ENCODE assay signal across 15 mouse cellular contexts in the genomic region with DNA sequence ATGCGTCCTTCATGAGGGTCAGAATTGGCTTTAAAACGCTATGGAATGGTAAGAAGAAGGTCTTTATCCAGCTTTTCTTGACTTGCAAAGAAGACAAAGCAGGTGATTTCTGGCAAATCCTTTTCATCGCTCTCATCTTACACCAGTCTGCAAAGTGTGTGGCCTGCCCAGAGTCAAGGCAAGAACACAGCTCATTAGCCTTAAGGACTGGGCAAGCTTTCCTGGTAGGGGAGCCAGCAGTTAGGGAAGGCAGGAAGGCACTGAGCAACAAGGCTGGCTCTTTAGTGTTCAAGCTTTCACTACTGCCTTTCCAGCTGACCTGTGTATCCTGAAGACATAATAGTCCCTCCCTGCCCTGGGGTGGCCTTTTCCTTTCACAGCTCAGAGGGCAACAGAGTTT.
DNase-seq lines count a peak whose midpoint lies in the region; ATAC-seq lines count a peak whose summit lies in the region.
"Had no signal": no experiment of that assay in that cellular context is flagged by ENCODE, and none has a peak within 500 bp of the region (broad histone marks: within the 10 kb centered on the region; RNA-seq: fewer than 3 reads in every experiment).

No protein-coding gene starts in this region.

- 0 out of 2 replicates have a peak, but pooled peaks have one; percentile 72 for ATAC-seq in hindbrain, embryonic 13.5 days (ENCODE audit: low FRiP score)
- ATAC-seq in hindbrain, embryonic 11.5 days (ENCODE audit: low FRiP score), result no peak
- peak; percentile 42; the same call in 1 of the 2 replicates for ATAC-seq in forebrain, embryonic 12.5 days (ENCODE audit: low FRiP score)
- ATAC-seq in hindbrain, embryonic 15.5 days (ENCODE audit: low FRiP score, low read depth), result peak; percentile 81; the same call in 1 of the 2 replicates
- peak; percentile 79 for ATAC-seq in midbrain, embryonic 15.5 days (replicated peaks)
- ATAC-seq: CD4-positive, CD25-positive, alpha-beta regulatory T cell, adult 4 months; Patski had no signal

- H3K9me3 ChIP-seq in hindbrain, embryonic 13.5 days, result no peaks in the 10 kb centered on the region
- no peaks in the 10 kb centered on the region for H3K9me3 ChIP-seq in hindbrain, embryonic 11.5 days (ENCODE audit: control insufficient read depth, low read length)
- H3K9me3 ChIP-seq in forebrain, embryonic 12.5 days, result no peaks in the 10 kb centered on the region
- no peaks in the 10 kb centered on the region for H3K9me3 ChIP-seq in hindbrain, embryonic 15.5 days
- no peaks in the 10 kb centered on the region for H3K9me3 ChIP-seq in midbrain, embryonic 15.5 days
- H3K9me3 ChIP-seq: liver, embryonic 13.5 days; stomach, embryonic 15.5 days had no signal

- no peak overlapping the region for H3K4me3 ChIP-seq in hindbrain, embryonic 13.5 days
- H3K4me3 ChIP-seq in hindbrain, embryonic 11.5 days (ENCODE audit: low read depth, low read length), result no peak overlapping the region
- no peak overlapping the region for H3K4me3 ChIP-seq in forebrain, embryonic 12.5 days (replicated peaks)
- no peak overlapping the region for H3K4me3 ChIP-seq in hindbrain, embryonic 15.5 days
- no peak overlapping the region for H3K4me3 ChIP-seq in midbrain, embryonic 15.5 days
- H3K4me3 ChIP-seq: liver, embryonic 13.5 days; stomach, embryonic 15.5 days had no signal

- H3K4me2 ChIP-seq in hindbrain, embryonic 13.5 days, result no peak overlapping the region
- H3K4me2 ChIP-seq in hindbrain, embryonic 11.5 days (replicated peaks; ENCODE audit: low read depth, low read length), result no peak overlapping the region
- H3K4me2 ChIP-seq in forebrain, embryonic 12.5 days, result no peak overlapping the region
- no peak overlapping the region for H3K4me2 ChIP-seq in hindbrain, embryonic 15.5 days
- no peak overlapping the region for H3K4me2 ChIP-seq in midbrain, embryonic 15.5 days
- H3K4me2 ChIP-seq: heart, embryonic 11.5 days; liver, embryonic 13.5 days; stomach, embryonic 15.5 days had no signal

- DNase-seq in hindbrain, embryonic 11.5 days (ENCODE audit: low spot score), result no peak
- DNase-seq in thymus, postnatal 10 days (ENCODE audit: low spot score in 2 of 2), result no peak
- no peak for DNase-seq in adrenal gland, adult 8-10 months
- DNase-seq: adrenal gland, postnatal 14 days; kidney, postnatal 14 days; liver, embryonic 13.5 days; right cerebral cortex, postnatal 25 days had no signal

- peak overlapping the region; percentile 61 for H3K27ac ChIP-seq in hindbrain, embryonic 13.5 days
- no peak overlapping the region for H3K27ac ChIP-seq in hindbrain, embryonic 11.5 days (ENCODE audit: low read depth, low read length)
- peak overlapping the region; percentile 65 for H3K27ac ChIP-seq in forebrain, embryonic 12.5 days
- no peak overlapping the region; the same call in 1 of the 2 replicates for H3K27ac ChIP-seq in hindbrain, embryonic 15.5 days (replicated peaks)
- no peak overlapping the region for H3K27ac ChIP-seq in midbrain, embryonic 15.5 days
- H3K27ac ChIP-seq: liver, embryonic 13.5 days; stomach, embryonic 15.5 days had no signal

- no peaks in the 10 kb centered on the region for H3K27me3 ChIP-seq in hindbrain, embryonic 13.5 days
- no peaks in the 10 kb centered on the region for H3K27me3 ChIP-seq in hindbrain, embryonic 11.5 days (ENCODE audit: control insufficient read depth, insufficient read depth, low read length)
- H3K27me3 ChIP-seq in forebrain, embryonic 12.5 days, result no peaks in the 10 kb centered on the region
- H3K27me3 ChIP-seq in hindbrain, embryonic 15.5 days, result no peaks in the 10 kb centered on the region
- no peaks in the 10 kb centered on the region for H3K27me3 ChIP-seq in midbrain, embryonic 15.5 days (replicated peaks)
- H3K27me3 ChIP-seq: liver, embryonic 13.5 days; Patski; stomach, embryonic 15.5 days had no signal

- H3K9ac ChIP-seq in hindbrain, embryonic 13.5 days, result no peak overlapping the region
- H3K9ac ChIP-seq in hindbrain, embryonic 11.5 days (ENCODE audit: low read depth, low read length), result no peak overlapping the region
- no peak overlapping the region for H3K9ac ChIP-seq in forebrain, embryonic 12.5 days
- H3K9ac ChIP-seq in hindbrain, embryonic 15.5 days, result no peak overlapping the region
- H3K9ac ChIP-seq in midbrain, embryonic 15.5 days, result no peak overlapping the region
- H3K9ac ChIP-seq: liver, embryonic 13.5 days; stomach, embryonic 15.5 days had no signal

- no peaks in the 10 kb centered on the region for H3K36me3 ChIP-seq in hindbrain, embryonic 13.5 days
- no peaks in the 10 kb centered on the region for H3K36me3 ChIP-seq in hindbrain, embryonic 11.5 days (ENCODE audit: control insufficient read depth, insufficient read depth, low read length)
- H3K36me3 ChIP-seq in forebrain, embryonic 12.5 days (replicated peaks), result no peaks in the 10 kb centered on the region
- H3K36me3 ChIP-seq in hindbrain, embryonic 15.5 days, result no peaks in the 10 kb centered on the region
- no peaks in the 10 kb centered on the region for H3K36me3 ChIP-seq in midbrain, embryonic 15.5 days (replicated peaks)
- H3K36me3 ChIP-seq: liver, embryonic 13.5 days; stomach, embryonic 15.5 days had no signal

- 72% methylated on average over 3 of the region's 3 CpGs for WGBS in hindbrain, embryonic 13.5 days
- WGBS in hindbrain, embryonic 11.5 days, result 80% methylated on average over 3 of the region's 3 CpGs
- 55% methylated on average over 3 of the region's 3 CpGs for WGBS in forebrain, embryonic 12.5 days
- 60% methylated on average over 3 of the region's 3 CpGs for WGBS in hindbrain, embryonic 15.5 days
- WGBS in midbrain, embryonic 15.5 days, result 32% methylated on average over 3 of the region's 3 CpGs

- H3K4me1 ChIP-seq in hindbrain, embryonic 13.5 days (replicated peaks), result 0 out of 2 replicates have a peak, but pooled peaks cover 4% of the 10 kb centered on the region
- H3K4me1 ChIP-seq in hindbrain, embryonic 11.5 days (replicated peaks; ENCODE audit: control insufficient read depth, insufficient read depth, low read length), result no peaks in the 10 kb centered on the region
- peaks cover 9% of the 10 kb centered on the region for H3K4me1 ChIP-seq in forebrain, embryonic 12.5 days
- peaks cover 5% of the 10 kb centered on the region; the same call in 1 of the 2 replicates for H3K4me1 ChIP-seq in hindbrain, embryonic 15.5 days (replicated peaks)
- H3K4me1 ChIP-seq in midbrain, embryonic 15.5 days, result peaks cover 3% of the 10 kb centered on the region
- H3K4me1 ChIP-seq: liver, embryonic 13.5 days; stomach, embryonic 15.5 days had no signal

Comparison
In these comparisons a context has a peak if more than half of its experiments do, and no peak if none do; other contexts are left out.
1. H3K27ac ChIP-seq: peak in hindbrain, embryonic 13.5 days (single experiment) and forebrain, embryonic 12.5 days (single experiment); none in hindbrain, embryonic 11.5 days (single experiment), hindbrain, embryonic 15.5 days (single experiment) and midbrain, embryonic 15.5 days (single experiment).